Mouse (Mus musculus) spleen, postnatal 4 days (tissue): Measurements from ENCODE around the gene Fam43a.

Experiments used
- DNase-seq, 2 experiments: peaks; one replicate each; pipeline ENCODE4 v3.0.0; 2022; ENCODE audit warnings: low spot score in 2 of 2

Gene Fam43a

GRCm38 (mm10) chr16:30595835-30596557 is 3.5 kb upstream of the Fam43a start:
- DNase-seq = no peak

GRCm38 (mm10) chr16:30596959-30597681 is 2.4 kb upstream of the Fam43a start:
- DNase-seq = peak; percentile 79 to 91

- peak; percentile 39 to 75 for DNase-seq
Measured at GRCm38 (mm10) chr16:30600431-30601045, 1.0 kb downstream of the Fam43a start.

- peak; percentile 71 to 84 for DNase-seq
Measured at GRCm38 (mm10) chr16:30601046-30601832, 1.7 kb downstream of the Fam43a start.

- DNase-seq = peak in 1 of 2 experiments; percentile 30
Measured at GRCm38 (mm10) chr16:30601946-30602345, 2.4 kb downstream of the Fam43a start.

GRCm38 (mm10) chr16:30602684-30603530 is 3.4 kb downstream of the Fam43a start:
- DNase-seq = no peak

- DNase-seq = no peak
Measured at GRCm38 (mm10) chr16:30603531-30603842, 4.0 kb downstream of the Fam43a start.

- DNase-seq = no peak
Measured at GRCm38 (mm10) chr16:30604061-30604806, 4.7 kb downstream of the Fam43a start.

GRCm38 (mm10) chr16:30604807-30605137 is 5.2 kb downstream of the Fam43a start:
- no peak for DNase-seq

- no peak for DNase-seq
Measured at GRCm38 (mm10) chr16:30605528-30605927, 6.0 kb downstream of the Fam43a start.

- DNase-seq = no peak
Measured at GRCm38 (mm10) chr16:30607868-30608267, 8.3 kb downstream of the Fam43a start.

- no peak for DNase-seq
Measured at GRCm38 (mm10) chr16:30611331-30611730, 11.8 kb downstream of the Fam43a start.

GRCm38 (mm10) chr16:30613122-30613521 is 13.6 kb downstream of the Fam43a start:
- DNase-seq = no peak

GRCm38 (mm10) chr16:30614122-30614521 is 14.6 kb downstream of the Fam43a start:
- no peak for DNase-seq

GRCm38 (mm10) chr16:30614705-30615317 is 15.3 kb downstream of the Fam43a start:
- no peak for DNase-seq

- no peak for DNase-seq
Measured at GRCm38 (mm10) chr16:30616281-30616680, 16.8 kb downstream of the Fam43a start.

- DNase-seq = no peak
Measured at GRCm38 (mm10) chr16:30623645-30624044, 24.1 kb downstream of the Fam43a start.

GRCm38 (mm10) chr16:30624640-30625039 is 25.1 kb downstream of the Fam43a start:
- DNase-seq = no peak

- DNase-seq = no peak
Measured at GRCm38 (mm10) chr16:30627586-30628337, 28.2 kb downstream of the Fam43a start.
